Mouse (Mus musculus) midbrain, embryonic 12.5 days (tissue): ENCODE results near the gene Spcs2. TPM values are rescaled to one million over a fixed set of nuclear protein-coding genes. Genes with fewer than 3 reads are reported as not detected.

Experiments used
- ATAC-seq: fragments of 200-750 bp; cut with Nextera tagmentation; 2 replicates; pipeline ENCODE4 v1.8.0; 2017; ENCODE audit warnings: low read depth, moderate TSS enrichment, moderate library complexity; ENCODE audit not compliant: low FRiP score
- H3K27ac ChIP-seq: fragments of 300-500 bp; sonication (generic); replicated peaks from 2 replicates; pipeline ENCODE4 v1.5.1; 2016; ENCODE audit warnings: mild to moderate bottlenecking
- H3K27me3 ChIP-seq: fragments of 300-500 bp; sonication (generic); 2 replicates; pipeline ENCODE4 v1.6.1; 2016; ENCODE audit warnings: mild to moderate bottlenecking
- H3K36me3 ChIP-seq: fragments of 300-500 bp; sonication (generic); 2 replicates; pipeline ENCODE4 v1.6.1; 2016
- H3K4me1 ChIP-seq: fragments of 300-500 bp; sonication (generic); 2 replicates; pipeline ENCODE4 v1.6.1; 2016
- H3K4me2 ChIP-seq: fragments of 300-500 bp; sonication (generic); replicated peaks from 2 replicates; pipeline ENCODE4 v1.6.1; 2016; ENCODE audit warnings: mild to moderate bottlenecking, moderate library complexity
- H3K4me3 ChIP-seq: fragments of 300-500 bp; sonication (generic); 2 replicates; pipeline ENCODE4 v1.5.1; 2016; ENCODE audit warnings: mild to moderate bottlenecking
- H3K9ac ChIP-seq: fragments of 300-500 bp; sonication (generic); replicated peaks from 2 replicates; pipeline ENCODE4 v1.6.1; 2016; ENCODE audit warnings: mild to moderate bottlenecking, moderate library complexity
- H3K9me3 ChIP-seq: fragments of 300-500 bp; sonication (generic); 2 replicates; pipeline ENCODE4 v1.6.1; 2016; ENCODE audit warnings: mild to moderate bottlenecking
- WGBS: fragments of 180-500 bp; shearing (Covaris S2); methylation state at CpG from one replicate; pipeline ENCODE4 v1.1.7; 2016; 5-methylcytosine and 5-hydroxymethylcytosine counted together
- polyA plus RNA-seq: library from polyadenylated mRNA; unstranded; fragments of >200 nt; fragmentation: Nextera tagmentation; extraction: Ambion mirVana; gene quantifications from 2 replicates; pipeline ENCODE4 v1.2.1, GENCODE M21; 2016

Gene Spcs2
- polyA plus RNA-seq, 1 experiment from 2014 or later = 326 TPM

GRCm38 (mm10) chr7:99858813-99859585, 4.3 kb downstream of the Spcs2 start, which contains the start of gene Xrra1:
Gene Xrra1, plus strand, starts transcription at chr7:99859116.
- Histone ChIP-seq H3K4me1 (peaks cover 22% of the 10 kb centered on the region), H3K4me3 (peak within 1 kb of the TSS; percentile 85), H3K27me3 (no peaks in the 10 kb centered on the region), H3K9ac (peak within 1 kb of the TSS; percentile 83), H3K27ac (peak within 1 kb of the TSS; percentile 65), H3K36me3 (peaks cover 14% of the 10 kb centered on the region), H3K4me2 (peak within 1 kb of the TSS; percentile 78), H3K9me3 (no peaks in the 10 kb centered on the region)
- under 1% methylated on average over 42 of the region's 42 CpGs for WGBS
- peak; percentile 99 for ATAC-seq

GRCm38 (mm10) chr7:99858175-99858812, 5.0 kb downstream of the Spcs2 start:
- H3K36me3 ChIP-seq = peaks cover 21% of the 10 kb centered on the region
- H3K4me3 ChIP-seq = peak overlapping the region; percentile 85
- no peaks in the 10 kb centered on the region for H3K9me3 ChIP-seq
- H3K9ac ChIP-seq = peak overlapping the region; percentile 83
- H3K4me2 ChIP-seq = peak overlapping the region; percentile 78
- H3K4me1 ChIP-seq = peaks cover 20% of the 10 kb centered on the region
- WGBS = 1% methylated on average over 19 of the region's 19 CpGs
- H3K27me3 ChIP-seq = no peaks in the 10 kb centered on the region
- peak overlapping the region; percentile 65 for H3K27ac ChIP-seq
- peak; percentile 72 for ATAC-seq

- peak overlapping the region; percentile 14; the same call in 1 of the 2 replicates for H3K4me2 ChIP-seq
- H3K27me3 ChIP-seq = no peaks in the 10 kb centered on the region
- H3K9ac ChIP-seq = 0 out of 2 replicates have a peak overlapping the region, but pooled peaks have one; percentile 24
- H3K27ac ChIP-seq = no peak overlapping the region
- WGBS = 93% methylated on average over 14 of the region's 14 CpGs
- peaks cover 25% of the 10 kb centered on the region for H3K36me3 ChIP-seq
- no peak overlapping the region for H3K4me3 ChIP-seq
- H3K9me3 ChIP-seq = no peaks in the 10 kb centered on the region
- no peak for ATAC-seq
- H3K4me1 ChIP-seq = peaks cover 24% of the 10 kb centered on the region
Measured at GRCm38 (mm10) chr7:99856266-99856861, 6.9 kb downstream of the Spcs2 start.

- Histone ChIP-seq H3K9me3 (no peaks in the 10 kb centered on the region), H3K9ac (no peak overlapping the region), H3K27ac (no peak overlapping the region), H3K4me3 (no peak overlapping the region), H3K27me3 (no peaks in the 10 kb centered on the region), H3K4me1 (peaks cover 29% of the 10 kb centered on the region), H3K4me2 (no peak overlapping the region), H3K36me3 (peaks cover 25% of the 10 kb centered on the region)
- ATAC-seq = no peak
- WGBS = 92% methylated on average over 4 of the region's 4 CpGs
Measured at GRCm38 (mm10) chr7:99854311-99854710, 9.0 kb downstream of the Spcs2 start.

GRCm38 (mm10) chr7:99853350-99853749, 9.9 kb downstream of the Spcs2 start:
- no peaks in the 10 kb centered on the region for H3K9me3 ChIP-seq
- no peak overlapping the region for H3K4me2 ChIP-seq
- H3K4me1 ChIP-seq = peaks cover 26% of the 10 kb centered on the region
- H3K9ac ChIP-seq = no peak overlapping the region
- WGBS = 90% methylated on average over 7 of the region's 7 CpGs
- H3K4me3 ChIP-seq = no peak overlapping the region
- no peak overlapping the region for H3K27ac ChIP-seq
- ATAC-seq = no peak
- no peaks in the 10 kb centered on the region for H3K27me3 ChIP-seq
- peaks cover 33% of the 10 kb centered on the region for H3K36me3 ChIP-seq

GRCm38 (mm10) chr7:99851618-99852017, 11.6 kb downstream of the Spcs2 start:
- Histone ChIP-seq H3K9me3 (no peaks in the 10 kb centered on the region), H3K4me3 (no peak overlapping the region), H3K27me3 (no peaks in the 10 kb centered on the region), H3K36me3 (peaks cover 43% of the 10 kb centered on the region), H3K4me1 (peaks cover 15% of the 10 kb centered on the region), H3K4me2 (no peak overlapping the region), H3K9ac (no peak overlapping the region), H3K27ac (no peak overlapping the region)
- 92% methylated on average over 6 of the region's 6 CpGs for WGBS
- no peak for ATAC-seq

- H3K4me3 ChIP-seq = no peak overlapping the region
- H3K4me1 ChIP-seq = peaks cover 10% of the 10 kb centered on the region; the same call in 1 of the 2 replicates
- H3K36me3 ChIP-seq = peaks cover 44% of the 10 kb centered on the region
- no peak for ATAC-seq
- peak overlapping the region; percentile 39; the same call in 1 of the 2 replicates for H3K27ac ChIP-seq
- H3K9ac ChIP-seq = no peak overlapping the region
- WGBS = 58% methylated on average over 1 of the region's 1 CpGs
- H3K9me3 ChIP-seq = no peaks in the 10 kb centered on the region
- no peak overlapping the region for H3K4me2 ChIP-seq
- no peaks in the 10 kb centered on the region for H3K27me3 ChIP-seq
Measured at GRCm38 (mm10) chr7:99851121-99851520, 12.1 kb downstream of the Spcs2 start.

GRCm38 (mm10) chr7:99850534-99850933, 12.7 kb downstream of the Spcs2 start:
- no peaks in the 10 kb centered on the region for H3K27me3 ChIP-seq
- peak overlapping the region; percentile 39; the same call in 1 of the 2 replicates for H3K27ac ChIP-seq
- no peak overlapping the region for H3K9ac ChIP-seq
- no peak overlapping the region for H3K4me2 ChIP-seq
- H3K9me3 ChIP-seq = no peaks in the 10 kb centered on the region
- no peak for ATAC-seq
- peaks cover 10% of the 10 kb centered on the region; the same call in 1 of the 2 replicates for H3K4me1 ChIP-seq
- WGBS = 75% methylated on average over 5 of the region's 5 CpGs
- no peak overlapping the region for H3K4me3 ChIP-seq
- H3K36me3 ChIP-seq = peaks cover 50% of the 10 kb centered on the region

- Histone ChIP-seq H3K27me3 (no peaks in the 10 kb centered on the region), H3K4me3 (no peak overlapping the region), H3K4me2 (no peak overlapping the region), H3K9ac (no peak overlapping the region), H3K4me1 (no peaks in the 10 kb centered on the region), H3K9me3 (no peaks in the 10 kb centered on the region), H3K36me3 (peaks cover 75% of the 10 kb centered on the region), H3K27ac (no peak overlapping the region)
- ATAC-seq = no peak
- 98% methylated on average over 8 of the region's 8 CpGs for WGBS
Measured at GRCm38 (mm10) chr7:99845533-99846236, 17.6 kb downstream of the Spcs2 start.

- 91% methylated on average over 3 of the region's 3 CpGs for WGBS
- no peaks in the 10 kb centered on the region for H3K9me3 ChIP-seq
- H3K4me1 ChIP-seq = no peaks in the 10 kb centered on the region
- no peak overlapping the region for H3K9ac ChIP-seq
- no peak for ATAC-seq
- H3K27ac ChIP-seq = no peak overlapping the region
- peaks cover 71% of the 10 kb centered on the region for H3K36me3 ChIP-seq
- no peaks in the 10 kb centered on the region for H3K27me3 ChIP-seq
- no peak overlapping the region for H3K4me2 ChIP-seq
- no peak overlapping the region for H3K4me3 ChIP-seq
Measured at GRCm38 (mm10) chr7:99838241-99838640, 25.0 kb downstream of the Spcs2 start.

- no peak overlapping the region for H3K27ac ChIP-seq
- H3K27me3 ChIP-seq = no peaks in the 10 kb centered on the region
- H3K4me2 ChIP-seq = no peak overlapping the region
- no peak for ATAC-seq
- H3K4me1 ChIP-seq = no peaks in the 10 kb centered on the region
- H3K36me3 ChIP-seq = peaks cover 64% of the 10 kb centered on the region
- WGBS = 82% methylated on average over 6 of the region's 6 CpGs
- H3K4me3 ChIP-seq = no peak overlapping the region
- H3K9ac ChIP-seq = no peak overlapping the region
- no peaks in the 10 kb centered on the region for H3K9me3 ChIP-seq
Measured at GRCm38 (mm10) chr7:99837358-99838071, 25.7 kb downstream of the Spcs2 start.
